Mouse (Mus musculus): ENCODE measurements around the gene Slc25a51.

Slc25a51 gene

GRCm38 (mm10) chr4:45426724-45427457, 18.3 kb upstream of the Slc25a51 start:
- DNase-seq (ENCODE audit: low read depth, low spot score) = no peak

GRCm38 (mm10) chr4:45423406-45423805, 14.8 kb upstream of the Slc25a51 start:
- no peak for DNase-seq (ENCODE audit: low read depth, low spot score)

GRCm38 (mm10) chr4:45422640-45423039, 14.1 kb upstream of the Slc25a51 start:
- no peak for DNase-seq (ENCODE audit: low read depth, low spot score)

- DNase-seq (ENCODE audit: low read depth, low spot score) = no peak
Observed at GRCm38 (mm10) chr4:45421519-45422260, 13.1 kb upstream of the Slc25a51 start.

- DNase-seq (ENCODE audit: low read depth, low spot score) = no peak
Observed at GRCm38 (mm10) chr4:45420733-45421132, 12.2 kb upstream of the Slc25a51 start.

- DNase-seq (ENCODE audit: low read depth, low spot score) = no peak
Observed at GRCm38 (mm10) chr4:45419051-45419450, 10.5 kb upstream of the Slc25a51 start.

- DNase-seq (ENCODE audit: low read depth, low spot score) = no peak
Observed at GRCm38 (mm10) chr4:45418229-45418950, 9.8 kb upstream of the Slc25a51 start.

GRCm38 (mm10) chr4:45416314-45416713, 7.7 kb upstream of the Slc25a51 start:
- DNase-seq (ENCODE audit: low read depth, low spot score) = no peak

- no peak for DNase-seq (ENCODE audit: low read depth, low spot score)
Observed at GRCm38 (mm10) chr4:45413674-45414338, 5.2 kb upstream of the Slc25a51 start.

- no peak for DNase-seq (ENCODE audit: low read depth, low spot score)
Observed at GRCm38 (mm10) chr4:45412433-45413192, 4.0 kb upstream of the Slc25a51 start.

- DNase-seq (ENCODE audit: low read depth, low spot score) = no peak
Observed at GRCm38 (mm10) chr4:45411181-45411790, 2.7 kb upstream of the Slc25a51 start.

GRCm38 (mm10) chr4:45409270-45409669, 704 bp upstream of the Slc25a51 start:
- DNase-seq (ENCODE audit: low read depth, low spot score) = peak; percentile 90

- DNase-seq (ENCODE audit: low read depth, low spot score) = peak; percentile 53
Observed at GRCm38 (mm10) chr4:45407703-45408334, 747 bp downstream of the Slc25a51 start.

GRCm38 (mm10) chr4:45407001-45407702, 1.4 kb downstream of the Slc25a51 start:
- DNase-seq (ENCODE audit: low read depth, low spot score) = peak; percentile 62

- no peak for DNase-seq (ENCODE audit: low read depth, low spot score)
Observed at GRCm38 (mm10) chr4:45406397-45406796, 2.2 kb downstream of the Slc25a51 start.

GRCm38 (mm10) chr4:45405315-45405714, 3.3 kb downstream of the Slc25a51 start:
- DNase-seq (ENCODE audit: low read depth, low spot score) = no peak

- no peak for DNase-seq (ENCODE audit: low read depth, low spot score)
Observed at GRCm38 (mm10) chr4:45404086-45404485, 4.5 kb downstream of the Slc25a51 start.

- no peak for DNase-seq (ENCODE audit: low read depth, low spot score)
Observed at GRCm38 (mm10) chr4:45403499-45403878, 5.1 kb downstream of the Slc25a51 start.

- peak; percentile 53 for DNase-seq (ENCODE audit: low read depth, low spot score)
Observed at GRCm38 (mm10) chr4:45402878-45403498, 5.6 kb downstream of the Slc25a51 start.

Data from c-Kit-negative CD71-positive TER-119-positive erythroid progenitor cells, embryonic 14.5 days (primary cell).